Mouse (Mus musculus): ENCODE results near the gene Pak4.

DNA sequence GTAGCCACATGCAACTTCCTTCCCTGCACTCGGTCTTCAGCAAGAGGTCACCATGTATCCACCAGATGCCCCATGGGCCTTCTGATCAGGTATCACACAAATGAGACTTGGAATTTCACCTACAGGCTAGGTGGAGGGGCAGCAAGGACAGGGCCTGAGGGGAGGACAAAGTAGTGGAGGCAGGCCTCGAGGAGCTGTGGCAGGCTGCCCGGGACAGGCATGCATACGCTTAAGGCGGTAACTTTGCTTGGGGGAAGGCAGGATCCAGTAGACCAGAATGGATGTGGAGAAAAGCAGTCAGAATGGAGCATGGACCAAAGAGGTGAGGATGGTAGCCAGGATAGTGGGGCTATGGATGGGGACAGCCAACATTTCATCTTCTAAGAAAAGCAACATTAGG is 18.2 kb downstream of the Pak4 start:
- TF ChIP-seq TAL1 (IDR thresholded peaks at IDR 0.05; ENCODE audit: low read length) (no peak), GATA1 (IDR thresholded peaks at IDR 0.05; ENCODE audit: low read length) (no peak)
